17 mouse cellular contexts compared by ENCODE assay signal in genomic region chr4:92827405-92827804, GRCm38 (mm10).
DNase-seq lines count a peak whose midpoint lies in the region; ATAC-seq and TF ChIP-seq lines count a peak whose summit lies in the region.
"Had no signal": no experiment of that assay in that cellular context is flagged by ENCODE, and none has a peak within 500 bp of the region (broad histone marks: within the 10 kb centered on the region; RNA-seq: fewer than 3 reads in every experiment).

No protein-coding gene starts in this region.

- H3K4me2 ChIP-seq in intestine, embryonic 16.5 days (ENCODE audit: low read depth, low read length), result no peak overlapping the region
- H3K4me2 ChIP-seq: embryonic facial prominence, embryonic 12.5 days; forebrain, embryonic 13.5 days; forebrain, embryonic 15.5 days had no signal

- H3K9me3 ChIP-seq in intestine, embryonic 16.5 days (ENCODE audit: control insufficient read depth, low read length), result no peaks in the 10 kb centered on the region
- H3K9me3 ChIP-seq: embryonic facial prominence, embryonic 10.5 days; embryonic facial prominence, embryonic 12.5 days; forebrain, embryonic 13.5 days; forebrain, embryonic 15.5 days had no signal

- TF ChIP-seq POLR2A in liver, adult 2 months (IDR thresholded peaks at IDR 0.05; ENCODE audit: extremely low read depth, insufficient read depth, low read length), result no peak

- no peak overlapping the region for H3K27ac ChIP-seq in liver, adult 2 months (replicated peaks; ENCODE audit: insufficient read depth, low read depth, low read length)
- H3K27ac ChIP-seq in intestine, embryonic 16.5 days (ENCODE audit: low read length), result no peak overlapping the region
- H3K27ac ChIP-seq: embryonic facial prominence, embryonic 10.5 days; embryonic facial prominence, embryonic 12.5 days; forebrain, embryonic 13.5 days; forebrain, embryonic 15.5 days had no signal

- intact Hi-C loops in gastrocnemius, postnatal 14 days (cut with DNase I; ENCODE audit: low total_unique reads), result no loop called here

- H3K4me3 ChIP-seq in liver, adult 2 months (ENCODE audit: insufficient read depth, low read depth, low read length), result no peak overlapping the region
- H3K4me3 ChIP-seq in intestine, embryonic 16.5 days (ENCODE audit: low read length), result no peak overlapping the region
- H3K4me3 ChIP-seq: embryonic facial prominence, embryonic 10.5 days; embryonic facial prominence, embryonic 12.5 days; forebrain, embryonic 13.5 days; forebrain, embryonic 15.5 days had no signal

- H3K36me3 ChIP-seq in liver, adult 2 months (ENCODE audit: control insufficient read depth, insufficient read depth, low read length), result no peaks in the 10 kb centered on the region
- H3K36me3 ChIP-seq in intestine, embryonic 16.5 days (ENCODE audit: control insufficient read depth, insufficient read depth, low read length), result no peaks in the 10 kb centered on the region
- H3K36me3 ChIP-seq: embryonic facial prominence, embryonic 10.5 days; embryonic facial prominence, embryonic 12.5 days; forebrain, embryonic 15.5 days had no signal

- no peaks in the 10 kb centered on the region; the same call in 1 of the 2 replicates for H3K4me1 ChIP-seq in liver, adult 2 months (ENCODE audit: control insufficient read depth, insufficient read depth, low read length)
- H3K4me1 ChIP-seq in intestine, embryonic 16.5 days (ENCODE audit: control insufficient read depth, insufficient read depth, low read length), result no peaks in the 10 kb centered on the region
- H3K4me1 ChIP-seq: embryonic facial prominence, embryonic 10.5 days; embryonic facial prominence, embryonic 12.5 days; forebrain, embryonic 13.5 days had no signal

- H3K79me2 ChIP-seq in liver, adult 2 months (ENCODE audit: control insufficient read depth, insufficient read depth, low read length), result no peaks in the 10 kb centered on the region

- ATAC-seq in intestine, embryonic 16.5 days, result peak; percentile 65
- ATAC-seq: forebrain, embryonic 13.5 days; forebrain, embryonic 15.5 days; forebrain, postnatal 0 days had no signal

- DNase-seq in liver, adult 2 months (ENCODE audit: extremely low read depth, low read depth, low spot score), result peak; percentile 28
- DNase-seq in liver, result no peak
- no peak for DNase-seq in adrenal gland, adult (ENCODE audit: inconsistent age in 2 of 2, low spot score in 1 of 2)
- no peak for DNase-seq in gastrocnemius, postnatal 14 days
- DNase-seq: adrenal gland, adult 8-10 months; adrenal gland, postnatal 14 days; adrenal gland, postnatal 36 days; cerebellum, adult 11-12 months; cerebellum, adult 2 months; cerebellum, adult 9-10 months; cerebellum, postnatal 25 days; forebrain, postnatal 0 days had no signal

- no peaks in the 10 kb centered on the region for H3K27me3 ChIP-seq in liver, adult 2 months (ENCODE audit: control insufficient read depth, insufficient read depth, low read length)
- no peaks in the 10 kb centered on the region for H3K27me3 ChIP-seq in intestine, embryonic 16.5 days (replicated peaks; ENCODE audit: control insufficient read depth, insufficient read depth, low read length)
- H3K27me3 ChIP-seq: embryonic facial prominence, embryonic 12.5 days; forebrain, embryonic 13.5 days; forebrain, embryonic 15.5 days had no signal

- no peak for TF ChIP-seq CTCF in liver, adult 2 months (IDR thresholded peaks at IDR 0.05; ENCODE audit: low read depth, low read length)

- no peak overlapping the region for H3K9ac ChIP-seq in liver, adult 2 months (ENCODE audit: low read depth, low read length)
- no peak overlapping the region for H3K9ac ChIP-seq in intestine, embryonic 16.5 days (ENCODE audit: low read depth, low read length)
- H3K9ac ChIP-seq: embryonic facial prominence, embryonic 12.5 days; forebrain, embryonic 13.5 days; forebrain, embryonic 15.5 days; forebrain, postnatal 0 days had no signal
